Mouse (Mus musculus): ENCODE data around the gene Nacc2.

DNA sequence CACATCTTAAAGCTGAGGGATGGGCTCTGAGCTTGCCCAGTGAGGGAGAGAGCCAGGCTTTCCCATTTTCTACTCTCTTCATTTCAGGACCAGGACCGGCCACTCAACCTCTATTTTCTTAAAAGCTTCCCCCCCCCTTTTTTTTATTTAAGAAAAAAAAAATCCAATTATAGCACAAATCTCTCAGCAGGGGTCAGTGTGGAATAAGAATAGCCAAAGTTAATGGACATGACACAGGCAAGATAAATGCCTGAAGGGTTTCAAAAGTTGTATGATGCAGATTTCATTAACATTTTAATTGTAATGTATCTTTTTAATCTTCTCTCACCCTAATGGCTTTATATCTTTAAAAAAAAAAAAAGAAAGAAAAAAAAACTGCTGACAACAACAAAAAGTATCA, 5.4 kb downstream of the Nacc2 start:
- TF ChIP-seq MYOG (IDR thresholded peaks at IDR 0.05; ENCODE audit: control insufficient read depth in 1 of 3, insufficient read depth in 1 of 3, insufficient read length in 2 of 3, low read depth in 2 of 3) (no peak), USF1 (IDR thresholded peaks at IDR 0.05; ENCODE audit: low read depth) (no peak), CEBPB (IDR thresholded peaks at IDR 0.05; ENCODE audit: insufficient read depth, poor library complexity, severe bottlenecking) (no peak)
